Mouse (Mus musculus): Measurements from ENCODE around the gene Dnmt3a. TPM values are rescaled to one million over a fixed set of nuclear protein-coding genes. Genes with fewer than 3 reads are reported as not detected.

The Dnmt3a gene
- total RNA-seq, 2 experiments from 2014 or later, result 3.5 to 5.3 TPM

DNA sequence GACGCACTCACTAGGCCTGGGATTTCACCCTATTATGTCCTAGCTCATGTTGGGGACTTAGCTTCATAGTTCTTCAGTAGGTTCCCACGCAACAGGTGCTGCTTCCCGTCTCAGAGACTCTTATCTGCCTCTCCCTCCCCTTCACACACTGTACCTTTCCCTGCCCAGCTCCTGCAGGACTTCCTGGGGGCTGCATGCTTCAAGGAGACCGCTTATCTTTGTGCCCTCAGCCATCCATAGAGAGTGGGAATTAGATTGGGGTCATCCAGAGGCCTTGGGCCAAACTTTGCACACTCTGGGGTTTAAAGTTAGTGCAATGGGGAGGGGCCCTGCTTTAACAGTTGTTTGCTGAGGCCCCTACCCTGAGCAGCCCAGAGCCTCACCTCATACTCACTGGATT, 21.1 kb upstream of the Dnmt3a start:
- ATAC-seq (ENCODE audit: poor library complexity, severe bottlenecking), result no peak

DNA sequence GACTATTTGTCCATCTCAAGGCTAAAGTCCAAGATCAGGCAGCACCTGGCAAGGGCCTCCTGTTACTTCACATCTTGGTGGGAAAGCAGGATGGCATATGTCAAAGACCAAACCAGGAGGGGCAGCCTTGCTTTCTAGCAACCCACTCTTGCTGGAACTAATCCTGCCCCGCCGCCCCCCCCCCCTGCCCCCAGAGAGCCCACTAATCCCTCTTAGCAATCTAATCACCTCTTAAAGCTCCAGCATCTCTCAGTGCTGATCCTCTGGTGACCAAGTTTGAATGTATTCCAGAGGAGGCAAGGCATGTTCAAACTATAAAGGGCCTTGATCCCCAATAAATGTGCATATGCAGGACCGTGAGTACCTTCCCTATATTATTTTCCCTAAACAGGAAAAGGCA, 18.8 kb upstream of the Dnmt3a start:
- ATAC-seq (ENCODE audit: poor library complexity, severe bottlenecking), result no peak

DNA sequence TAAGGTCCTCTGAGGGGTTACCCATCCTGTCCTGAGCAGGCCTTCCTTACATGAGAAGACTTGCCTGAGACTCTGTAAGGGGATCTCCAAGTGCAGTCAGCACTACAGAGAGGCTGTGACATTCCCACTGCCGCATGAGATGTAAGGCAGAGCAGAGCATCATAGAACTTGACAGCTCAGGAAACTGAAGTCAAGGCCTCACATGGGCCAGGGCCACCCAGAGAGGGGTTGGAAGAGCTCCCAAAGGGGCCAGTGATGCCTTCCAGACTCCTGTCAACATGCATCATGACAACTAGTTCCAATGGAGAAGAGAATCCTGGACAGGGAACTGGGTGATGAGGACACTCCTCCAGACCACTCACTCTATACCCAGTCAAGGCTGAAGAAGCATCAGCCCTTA, 18.3 kb upstream of the Dnmt3a start:
- ATAC-seq (ENCODE audit: poor library complexity, severe bottlenecking), result no peak

DNA sequence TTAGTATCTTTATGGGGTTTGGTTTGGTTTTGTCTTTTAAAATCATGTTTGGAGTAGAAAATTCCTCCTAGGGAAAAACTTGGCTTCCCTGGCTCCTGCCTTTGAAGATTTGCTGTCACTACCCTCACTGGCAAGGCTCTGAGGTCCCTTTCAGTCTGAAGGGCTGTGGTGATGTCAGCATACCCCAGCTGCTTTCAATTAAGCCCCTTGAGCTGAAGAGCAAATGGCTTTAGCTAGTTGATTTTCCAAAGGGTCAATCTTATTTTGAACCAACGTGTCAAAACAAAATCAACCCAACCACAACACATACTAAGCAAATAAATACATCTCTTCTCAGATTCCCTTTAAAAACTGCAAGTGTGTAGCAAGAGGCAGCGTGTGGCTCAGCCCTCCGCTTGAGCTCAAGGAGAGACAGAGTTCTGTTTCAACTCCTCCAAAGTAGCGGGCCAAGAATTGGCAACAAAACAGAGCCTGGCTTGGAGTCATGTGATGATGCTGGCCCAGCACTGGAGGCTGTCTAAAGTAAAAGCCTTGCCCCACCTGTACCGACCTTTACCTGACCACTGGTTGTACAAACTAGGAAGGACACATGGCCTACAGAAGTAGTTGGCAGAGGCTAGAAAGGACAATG, 17.3 kb upstream of the Dnmt3a start:
- no peak for ATAC-seq (ENCODE audit: poor library complexity, severe bottlenecking)

DNA sequence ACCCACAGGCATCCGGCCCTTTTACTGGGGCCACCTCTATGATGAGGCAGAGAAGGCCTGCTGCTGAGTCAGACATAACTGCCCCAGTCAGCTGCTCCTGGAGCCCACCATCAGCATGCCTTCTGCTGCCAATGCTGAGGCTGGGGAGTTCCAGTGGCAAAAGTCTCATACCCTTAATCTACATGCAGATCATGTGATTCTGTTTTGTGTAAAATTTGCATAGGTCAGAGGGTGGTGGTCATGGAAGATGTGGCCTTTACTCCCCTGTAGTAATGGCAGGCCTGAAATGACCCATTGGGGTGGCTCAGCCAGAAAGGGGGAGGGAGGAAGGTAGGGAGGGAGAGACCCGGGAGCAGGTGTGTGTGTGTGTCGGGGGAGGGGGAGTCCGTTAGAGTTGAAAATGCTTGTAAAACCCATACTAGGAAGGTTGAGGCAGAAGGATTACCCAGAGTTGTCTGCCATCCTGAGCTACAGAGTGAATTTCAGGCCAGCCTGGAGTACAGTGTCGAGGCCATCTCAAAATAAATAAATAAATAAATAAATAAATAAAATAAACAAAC, 16.1 kb upstream of the Dnmt3a start:
- ATAC-seq (ENCODE audit: poor library complexity, severe bottlenecking), result no peak

DNA sequence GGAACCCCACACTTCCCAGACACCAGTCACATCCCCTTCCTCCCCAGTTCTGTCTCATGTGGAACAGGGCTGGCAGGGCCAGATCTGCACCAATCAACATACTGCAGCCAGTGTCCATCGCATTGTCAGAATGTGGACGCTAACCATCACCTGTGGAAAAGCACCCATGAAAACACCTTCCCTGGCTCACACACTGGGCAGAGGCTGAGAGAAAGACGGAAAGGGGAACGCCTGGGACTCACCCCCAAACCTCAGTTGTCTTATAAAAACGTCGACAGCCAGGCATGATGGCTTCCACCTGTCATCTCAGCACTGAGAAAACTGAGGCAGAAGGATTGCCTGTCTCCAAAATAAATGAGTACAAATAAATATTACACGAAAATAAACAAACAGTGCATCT, 14.6 kb upstream of the Dnmt3a start:
- 0 out of 2 replicates have a peak, but pooled peaks have one; percentile 3 for ATAC-seq (ENCODE audit: poor library complexity, severe bottlenecking)

DNA sequence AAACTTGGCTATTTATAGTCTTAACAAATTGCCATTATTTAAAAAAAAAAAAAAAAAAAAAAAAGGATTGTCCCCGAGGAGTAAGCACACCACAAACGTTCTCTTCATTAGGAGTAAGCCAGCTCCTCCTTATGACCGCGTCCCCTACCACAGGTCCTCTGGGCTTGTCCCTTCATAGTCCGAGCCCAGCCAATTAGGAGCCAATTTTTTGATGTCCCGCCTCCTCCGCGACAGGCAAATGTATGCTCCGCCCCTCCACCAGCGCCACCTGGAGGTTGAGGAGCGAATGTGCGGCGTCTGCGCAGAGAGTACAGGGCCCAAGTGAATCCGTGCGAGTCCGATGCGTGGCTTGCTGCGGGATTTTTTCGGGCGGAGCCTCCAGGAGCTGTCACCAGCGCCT, 14.1 kb upstream of the Dnmt3a start:
- peak; percentile 99 for ATAC-seq (ENCODE audit: poor library complexity, severe bottlenecking)

DNA sequence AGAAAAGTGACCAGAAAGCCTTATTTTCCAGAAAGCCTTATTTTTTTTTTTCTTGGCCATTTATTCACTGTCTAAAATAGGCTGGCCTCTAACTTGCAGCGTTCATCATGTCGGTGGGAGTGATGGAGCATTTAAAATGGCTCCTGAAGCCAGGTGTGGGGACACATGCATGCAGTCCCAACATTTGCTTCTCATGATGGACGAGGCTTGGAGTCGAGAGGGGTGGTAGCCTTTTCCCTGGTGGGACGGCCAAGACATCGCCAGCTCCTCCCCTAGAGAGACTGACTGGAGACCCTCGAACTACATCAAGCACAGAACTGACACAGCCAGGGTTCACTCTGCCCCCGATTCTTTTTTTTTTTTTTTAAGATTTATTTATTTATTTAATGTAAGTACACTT, 13.6 kb upstream of the Dnmt3a start:
- no peak for ATAC-seq (ENCODE audit: poor library complexity, severe bottlenecking)

DNA sequence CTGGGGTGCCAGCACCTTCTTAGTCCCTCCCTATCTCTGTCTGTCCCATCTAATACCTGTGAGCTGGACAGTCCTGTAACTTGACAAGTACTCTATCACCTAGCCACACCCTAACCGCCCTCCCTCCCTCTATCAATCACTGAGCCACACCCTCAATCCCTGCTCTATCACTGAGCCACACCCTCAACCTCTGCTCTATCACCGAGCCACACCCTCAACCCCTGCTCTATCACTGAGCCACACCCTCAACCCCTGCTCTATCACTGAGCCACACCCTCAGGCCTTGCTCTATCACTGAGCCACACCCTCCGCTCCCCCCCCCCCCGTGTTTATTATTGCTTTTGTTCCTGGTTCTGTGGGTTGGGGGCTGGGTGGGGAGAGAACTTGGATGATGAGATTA, 10.2 kb upstream of the Dnmt3a start:
- ATAC-seq (ENCODE audit: poor library complexity, severe bottlenecking), result no peak

DNA sequence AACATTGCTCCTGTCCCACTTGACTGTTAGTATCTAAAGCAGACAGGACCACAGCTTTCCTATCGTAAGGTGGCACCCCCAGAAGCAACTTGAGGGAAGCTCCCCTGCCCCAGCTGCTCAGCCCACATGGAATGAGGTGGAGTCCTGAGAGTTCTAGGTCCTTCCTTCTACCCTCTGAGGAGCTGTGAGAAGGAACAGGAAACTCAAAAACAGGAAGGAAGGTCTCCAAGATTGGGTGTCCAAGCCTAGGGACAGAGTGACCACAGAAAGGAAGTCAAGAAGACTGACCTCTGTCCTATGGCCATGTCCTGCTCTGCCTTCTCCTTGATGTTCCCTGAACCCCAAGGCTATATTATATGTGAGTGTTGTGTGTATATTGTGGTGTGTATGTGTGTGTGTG, 6.3 kb upstream of the Dnmt3a start:
- ATAC-seq (ENCODE audit: poor library complexity, severe bottlenecking), result peak; percentile 86

DNA sequence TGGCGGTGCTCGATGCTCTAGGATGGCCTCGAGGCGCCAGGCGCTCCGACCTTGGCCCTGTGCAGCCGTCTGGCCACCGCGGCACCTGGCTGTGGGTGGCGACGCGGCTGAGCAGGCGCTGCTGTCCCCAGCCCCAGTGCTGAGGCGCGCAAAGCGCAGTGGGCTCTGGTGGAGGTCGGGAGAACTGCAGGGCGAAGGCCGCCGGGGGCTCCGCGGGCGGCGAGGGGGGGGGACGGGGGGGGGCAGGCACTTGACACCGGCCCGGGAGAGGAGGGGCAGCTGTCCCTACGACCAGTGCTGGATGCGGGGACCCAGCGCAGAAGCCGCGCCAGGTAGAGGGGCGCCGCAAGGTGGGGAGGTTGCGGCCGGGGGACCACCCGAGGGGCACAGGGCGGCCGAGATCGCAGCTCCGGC, 471 bp downstream of the Dnmt3a start:
- peak; percentile 93 for ATAC-seq (ENCODE audit: poor library complexity, severe bottlenecking)

DNA sequence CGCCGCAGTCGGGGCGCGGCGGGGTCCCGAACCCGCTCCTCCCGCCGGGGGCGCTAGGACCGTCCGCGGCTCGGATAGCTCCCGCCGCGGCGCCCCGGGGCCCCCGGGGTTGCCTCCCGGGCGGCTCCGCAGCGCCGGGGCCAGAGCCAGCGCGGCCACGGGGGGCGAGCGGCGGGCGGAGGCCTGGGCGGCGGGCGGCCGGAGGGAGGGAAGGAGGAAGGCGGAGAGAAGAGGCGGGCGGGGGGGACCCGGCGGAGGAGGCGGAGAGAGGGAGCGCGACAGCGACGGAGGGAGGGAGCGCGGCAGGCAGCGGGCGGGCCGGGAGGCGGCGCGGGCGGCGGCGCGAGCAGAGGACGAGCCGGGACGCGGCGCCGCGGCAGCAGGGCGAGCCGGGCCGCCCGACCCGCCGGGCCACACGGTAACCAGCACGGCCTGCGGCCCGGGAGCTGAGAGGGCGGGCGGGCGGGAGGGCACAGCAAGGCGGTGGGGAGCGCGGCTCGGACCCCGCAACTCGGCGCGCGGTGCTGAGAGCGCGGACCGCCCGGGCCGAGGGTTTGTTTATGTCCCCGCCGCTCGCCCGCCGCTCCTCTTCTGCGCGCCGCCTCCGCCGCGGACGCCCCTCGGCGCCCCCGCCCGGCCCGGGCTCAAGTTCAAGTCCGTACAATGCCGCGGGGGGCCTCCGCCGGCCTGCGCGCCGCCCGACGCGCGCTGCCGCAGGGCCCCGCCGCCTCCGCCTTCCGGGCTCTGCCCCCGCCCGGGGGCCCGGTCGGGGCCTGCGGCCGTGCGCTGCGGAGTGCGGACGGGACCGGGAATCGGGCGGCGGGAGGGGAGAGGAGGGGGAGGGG, 1.1 kb downstream of the Dnmt3a start:
- peak; percentile 14; the same call in 1 of the 2 replicates for ATAC-seq (ENCODE audit: poor library complexity, severe bottlenecking)

DNA sequence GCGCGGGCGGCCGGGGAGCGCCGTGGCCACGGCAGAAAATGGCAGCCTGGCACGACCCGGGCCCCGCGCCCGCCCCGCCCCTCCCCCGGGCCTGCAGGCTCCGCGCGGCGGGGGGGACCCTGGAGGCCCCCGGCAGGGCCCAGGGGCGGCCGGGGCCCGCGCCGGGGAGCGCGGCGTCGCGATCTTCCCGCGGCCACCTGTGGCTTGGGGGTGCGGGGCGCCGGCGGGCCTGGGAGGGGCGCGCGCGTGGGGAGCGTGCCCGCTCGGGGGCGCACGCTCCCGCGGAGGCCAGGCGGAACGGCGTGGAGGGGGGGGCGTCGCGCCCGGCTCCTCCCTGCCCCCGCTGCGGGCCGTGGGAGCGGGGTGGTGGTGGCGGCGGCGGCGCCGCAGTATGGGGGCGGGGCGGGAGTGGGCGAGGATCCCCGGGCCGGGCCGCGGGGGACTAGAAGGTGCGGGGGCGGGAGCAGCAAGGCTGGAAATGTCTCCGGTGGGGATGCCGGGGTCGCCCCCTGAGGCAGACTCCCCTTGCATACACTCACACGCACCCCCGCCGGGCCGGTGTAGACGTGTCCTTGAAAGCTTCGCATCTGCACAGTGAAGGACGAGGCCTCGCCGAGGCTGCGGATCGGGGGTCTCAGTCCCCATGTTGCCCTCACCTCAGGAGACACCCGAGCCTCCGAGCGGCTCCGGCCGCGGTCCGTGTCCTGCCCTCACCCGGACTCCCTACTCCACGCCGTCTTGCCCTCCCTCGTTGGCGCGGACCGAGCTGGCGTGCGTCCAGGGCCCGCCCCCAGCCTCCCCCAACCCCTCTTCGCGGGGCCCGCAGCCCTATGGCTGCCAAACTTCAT, 2.0 kb downstream of the Dnmt3a start:
- peak; percentile 22 for ATAC-seq (ENCODE audit: poor library complexity, severe bottlenecking)

DNA sequence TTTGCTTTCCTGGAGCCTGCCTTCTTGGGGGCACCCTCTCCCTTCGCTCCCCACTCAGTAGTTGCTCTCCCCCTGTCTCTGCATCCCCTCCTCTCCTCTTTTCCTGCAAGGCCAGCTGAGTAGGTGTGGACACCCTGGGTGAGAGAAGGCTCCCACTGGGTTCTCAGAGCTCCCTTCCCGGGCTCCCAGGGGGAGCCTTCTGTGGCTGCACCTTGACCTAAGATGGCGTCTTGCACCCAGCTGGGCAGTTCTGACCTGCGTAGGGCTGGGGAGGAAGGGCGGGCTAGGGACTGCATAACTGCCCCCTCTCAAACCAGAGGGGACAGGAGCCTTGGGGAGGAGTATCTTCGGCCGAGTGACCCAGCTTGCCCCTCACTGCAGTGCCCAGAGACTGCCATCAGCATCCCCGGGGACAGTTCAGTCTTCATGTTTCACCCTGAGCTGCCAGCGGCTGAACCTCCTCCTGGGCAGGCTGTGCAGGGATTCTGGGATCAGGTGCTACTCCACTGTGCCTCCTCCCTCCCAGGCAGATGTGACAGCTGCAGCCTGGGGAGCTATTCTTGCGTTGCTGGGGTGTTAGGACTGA, 2.7 kb downstream of the Dnmt3a start:
- ATAC-seq (ENCODE audit: poor library complexity, severe bottlenecking), result no peak

DNA sequence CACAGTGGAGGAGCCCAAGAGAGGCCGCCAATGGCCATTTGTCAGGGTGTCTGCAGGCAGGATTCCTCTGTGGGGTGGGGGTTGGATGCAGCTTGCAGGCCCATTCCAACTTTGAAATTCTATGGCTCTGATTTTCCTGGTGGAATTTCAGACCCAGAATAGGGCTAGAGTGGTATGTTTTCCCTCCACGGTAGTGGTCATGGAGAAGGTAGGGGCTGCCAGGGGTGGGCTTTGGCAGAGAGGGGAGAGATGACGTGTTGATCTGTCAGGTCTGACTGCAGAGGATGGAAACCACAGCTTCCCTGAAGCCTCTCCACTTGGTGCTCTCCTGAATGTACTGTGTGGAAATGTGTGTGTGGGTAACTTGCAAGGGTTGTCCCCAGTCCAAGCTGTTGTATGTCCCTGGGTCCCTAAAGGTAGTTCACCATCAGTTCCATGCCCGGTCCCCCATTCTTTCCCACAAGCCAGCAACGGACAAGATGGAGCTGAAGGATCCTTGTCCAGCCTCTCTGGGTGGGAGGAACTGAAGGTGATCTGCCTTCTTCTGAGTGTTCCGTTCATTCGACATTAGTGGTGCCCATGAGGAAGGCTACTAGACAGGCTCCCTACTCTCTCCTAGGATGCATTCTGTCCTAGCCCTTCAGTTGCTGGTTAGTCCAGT, 3.8 kb downstream of the Dnmt3a start:
- no peak for ATAC-seq (ENCODE audit: poor library complexity, severe bottlenecking)

DNA sequence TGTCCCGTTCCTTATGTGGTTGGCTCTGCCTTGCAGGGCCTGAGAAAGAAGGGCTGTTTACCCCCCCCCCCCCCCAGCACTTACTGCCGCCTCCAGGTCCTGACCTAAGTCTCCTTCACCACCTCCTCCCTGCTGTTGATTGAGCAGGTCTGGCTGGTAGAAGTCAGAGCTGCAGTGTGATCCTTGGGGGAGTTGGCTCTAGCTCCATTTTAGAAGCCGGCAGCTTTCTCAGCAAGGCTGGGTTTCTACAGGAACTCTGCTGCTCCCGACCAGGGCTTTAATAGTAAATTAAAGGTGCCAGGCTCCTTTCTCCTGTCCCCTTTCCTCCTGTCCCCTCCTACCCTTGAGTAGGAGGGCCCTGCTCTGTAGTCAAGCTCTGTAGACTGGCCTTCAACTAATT, 4.6 kb downstream of the Dnmt3a start:
- no peak for ATAC-seq (ENCODE audit: poor library complexity, severe bottlenecking)

DNA sequence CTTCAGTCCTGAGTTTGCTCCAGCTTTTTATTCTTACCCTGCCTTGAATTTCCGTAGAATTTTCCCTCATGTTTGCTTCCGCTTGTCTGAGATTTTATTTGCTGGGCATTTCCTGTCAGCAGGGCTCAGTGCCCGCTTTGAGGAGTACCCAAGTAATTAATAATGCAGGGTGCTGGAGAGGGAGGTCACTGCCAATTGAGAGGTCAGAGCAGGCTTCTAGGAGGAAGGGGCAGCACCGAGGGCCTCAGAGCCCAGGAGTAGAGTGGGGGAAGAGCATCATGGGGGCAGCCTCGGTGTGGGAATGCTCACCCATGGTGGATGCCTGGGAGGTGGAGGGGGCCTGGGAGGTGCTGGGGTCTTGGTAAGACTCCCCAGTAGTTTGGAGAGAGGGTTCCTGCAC, 5.8 kb downstream of the Dnmt3a start:
- ATAC-seq (ENCODE audit: poor library complexity, severe bottlenecking), result no peak

DNA sequence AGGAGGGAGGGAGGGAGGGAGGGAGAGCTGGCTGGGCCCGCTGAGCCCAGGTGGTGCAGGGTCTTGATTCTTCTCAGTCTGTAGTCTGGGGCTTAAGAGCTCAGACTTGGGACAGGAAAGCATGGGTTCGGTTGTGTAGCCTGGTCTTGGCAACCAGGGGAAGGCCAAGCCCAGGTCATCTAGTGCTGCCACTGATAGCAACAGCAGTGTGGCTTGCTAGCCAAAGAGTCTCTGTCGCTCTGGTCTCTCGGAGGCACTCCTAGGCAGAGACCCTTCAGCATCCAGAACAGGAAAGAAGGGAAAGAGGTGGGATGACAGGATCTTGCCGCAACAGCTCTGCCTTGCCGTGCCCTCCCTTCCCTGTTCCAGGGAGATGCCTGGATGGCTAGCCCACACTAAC, 6.4 kb downstream of the Dnmt3a start:
- no peak for ATAC-seq (ENCODE audit: poor library complexity, severe bottlenecking)

DNA sequence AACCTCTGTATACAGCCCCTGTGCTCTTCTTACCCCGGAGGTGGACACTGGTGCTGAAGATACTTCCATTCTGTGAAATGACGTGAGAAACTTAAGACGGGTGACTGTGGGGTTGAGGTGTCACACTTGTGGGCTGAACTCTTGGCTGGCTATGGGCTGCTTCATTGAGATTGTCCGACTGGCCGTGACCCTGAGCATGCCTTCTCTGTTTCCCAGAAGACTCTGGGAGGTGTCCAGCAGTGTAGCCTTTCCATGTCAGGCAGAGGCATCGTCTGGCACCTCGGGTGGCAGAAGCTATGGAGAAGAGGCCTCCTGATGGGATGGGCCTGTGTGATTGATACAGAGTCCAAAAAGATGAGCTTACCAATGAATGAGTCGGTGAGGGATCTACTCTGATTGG, 7.3 kb downstream of the Dnmt3a start:
- ATAC-seq (ENCODE audit: poor library complexity, severe bottlenecking), result no peak

DNA sequence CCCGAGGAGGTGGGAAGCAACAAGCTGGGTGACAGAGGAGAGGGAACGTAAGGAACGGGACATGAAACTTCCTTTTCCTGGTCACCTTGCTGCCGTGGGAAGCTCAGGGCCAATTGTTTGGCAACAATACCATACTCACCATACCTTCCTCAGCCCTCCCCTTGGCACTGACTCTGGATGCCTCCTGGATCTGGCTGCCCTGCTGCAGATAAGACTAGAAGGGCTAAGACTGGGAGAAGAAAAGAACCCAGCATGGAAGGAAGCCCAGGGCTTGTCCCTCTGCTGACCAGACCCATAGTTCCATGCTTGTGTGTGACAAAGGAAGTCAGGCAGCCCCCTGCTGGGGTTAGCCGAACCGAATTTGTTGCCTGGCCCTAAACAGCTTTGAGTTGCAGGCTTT, 9.6 kb downstream of the Dnmt3a start:
- no peak for ATAC-seq (ENCODE audit: poor library complexity, severe bottlenecking)
